Comparison of ENCODE assay signal across 24 mouse cellular contexts in the genomic region with DNA sequence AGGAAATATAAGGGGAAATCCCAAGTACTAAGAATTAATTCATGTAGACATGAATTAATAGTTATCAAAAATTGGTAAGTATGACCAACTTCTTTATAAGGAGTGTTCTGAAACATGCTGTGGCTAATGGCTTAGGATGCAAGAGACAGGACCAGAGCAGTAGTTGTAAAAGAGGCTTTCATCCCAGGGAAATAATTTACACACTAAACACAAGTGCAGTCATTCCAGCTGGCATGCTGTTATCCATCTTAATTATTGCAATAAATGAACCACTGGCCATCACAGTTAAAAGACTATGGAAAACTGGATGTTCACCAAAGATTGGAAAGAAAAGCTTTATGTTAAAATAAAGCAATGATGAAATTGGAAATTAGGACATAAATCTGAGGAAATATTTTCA. TPM values are rescaled to one million over a fixed set of nuclear protein-coding genes. Genes with fewer than 3 reads are reported as not detected.
DNase-seq lines count a peak whose midpoint lies in the region; ATAC-seq and TF ChIP-seq lines count a peak whose summit lies in the region.
"Had no signal": no experiment of that assay in that cellular context is flagged by ENCODE, and none has a peak within 500 bp of the region (broad histone marks: within the 10 kb centered on the region; RNA-seq: fewer than 3 reads in every experiment).

No protein-coding gene starts in this region.

- no peaks in the 10 kb centered on the region; the same call in 1 of the 2 replicates for H3K4me1 ChIP-seq in forebrain, embryonic 14.5 days (ENCODE audit: control insufficient read depth, insufficient read depth, low read length)
- no peaks in the 10 kb centered on the region for H3K4me1 ChIP-seq in forebrain, embryonic 10.5 days
- H3K4me1 ChIP-seq in neural tube, embryonic 14.5 days (ENCODE audit: control insufficient read depth, insufficient read depth, low read length): no peaks in the 10 kb centered on the region
- H3K4me1 ChIP-seq: hindbrain, embryonic 10.5 days had no signal

- DNase-seq in forebrain, embryonic 14.5 days (ENCODE audit: low spot score): peak; percentile 27
- no peak for DNase-seq in forebrain, embryonic 10.5 days (ENCODE audit: extremely low spot score, low spot score)
- no peak for DNase-seq in layer of hippocampus, adult 2 months (ENCODE audit: low spot score in 2 of 2)
- DNase-seq in layer of hippocampus, postnatal 10 days (ENCODE audit: low spot score in 2 of 2): no peak
- DNase-seq in neural tube, embryonic 10.5 days (ENCODE audit: extremely low spot score, low spot score): no peak
- DNase-seq: adrenal gland, postnatal 10 days; adrenal gland, postnatal 36 days; B cell, adult 2 months; cerebellum, adult 11 months; gastrocnemius, postnatal 25 days; heart, adult 18-20 months; heart, postnatal 10 days; heart, postnatal 36 days had no signal

- H3K4me2 ChIP-seq in forebrain, embryonic 14.5 days (ENCODE audit: low read length): no peak overlapping the region
- H3K4me2 ChIP-seq in neural tube, embryonic 14.5 days (ENCODE audit: low read depth, low read length): no peak overlapping the region
- H3K4me2 ChIP-seq: forebrain, embryonic 15.5 days; heart, embryonic 12.5 days; heart, embryonic 15.5 days; hindbrain, embryonic 15.5 days had no signal

- no peaks in the 10 kb centered on the region for H3K36me3 ChIP-seq in forebrain, embryonic 14.5 days (ENCODE audit: control insufficient read depth, insufficient read depth, low read length)
- H3K36me3 ChIP-seq in forebrain, embryonic 10.5 days (replicated peaks): no peaks in the 10 kb centered on the region
- no peaks in the 10 kb centered on the region for H3K36me3 ChIP-seq in neural tube, embryonic 14.5 days (ENCODE audit: control insufficient read depth, insufficient read depth, low read length)
- H3K36me3 ChIP-seq: forebrain, embryonic 15.5 days; G1E; heart, embryonic 12.5 days; heart, embryonic 15.5 days; hindbrain, embryonic 10.5 days; hindbrain, embryonic 15.5 days had no signal

- ATAC-seq in forebrain, embryonic 14.5 days: no peak
- peak; percentile 58; the same call in 1 of the 2 replicates for ATAC-seq in neural tube, embryonic 14.5 days (ENCODE audit: low read depth)
- ATAC-seq: inflammation-experienced regulatory T-cells, adult 6 months; intestine, embryonic 16.5 days; Patski had no signal

- no peaks in the 10 kb centered on the region for H3K9me3 ChIP-seq in forebrain, embryonic 14.5 days (replicated peaks; ENCODE audit: control insufficient read depth, low read length)
- no peaks in the 10 kb centered on the region for H3K9me3 ChIP-seq in forebrain, embryonic 10.5 days
- H3K9me3 ChIP-seq in neural tube, embryonic 14.5 days (ENCODE audit: control insufficient read depth, low read length): no peaks in the 10 kb centered on the region
- H3K9me3 ChIP-seq: forebrain, embryonic 15.5 days; heart, embryonic 12.5 days; heart, embryonic 15.5 days; hindbrain, embryonic 10.5 days; hindbrain, embryonic 15.5 days had no signal

- H3K27ac ChIP-seq in forebrain, embryonic 14.5 days (ENCODE audit: low read depth, low read length): no peak overlapping the region
- H3K27ac ChIP-seq in forebrain, embryonic 10.5 days: no peak overlapping the region
- peak overlapping the region; percentile 85 for H3K27ac ChIP-seq in layer of hippocampus, adult 2 months
- H3K27ac ChIP-seq in neural tube, embryonic 14.5 days (ENCODE audit: low read depth, low read length): no peak overlapping the region
- H3K27ac ChIP-seq: forebrain, embryonic 15.5 days; heart, embryonic 15.5 days; hindbrain, embryonic 10.5 days; hindbrain, embryonic 15.5 days had no signal

- no peaks in the 10 kb centered on the region for H3K27me3 ChIP-seq in forebrain, embryonic 14.5 days (replicated peaks; ENCODE audit: control insufficient read depth, insufficient read depth, low read length)
- H3K27me3 ChIP-seq in forebrain, embryonic 10.5 days (ENCODE audit: poor library complexity, severe bottlenecking): no peaks in the 10 kb centered on the region
- H3K27me3 ChIP-seq in neural tube, embryonic 14.5 days (ENCODE audit: control insufficient read depth, insufficient read depth, low read length): no peaks in the 10 kb centered on the region
- H3K27me3 ChIP-seq: CH12.LX; forebrain, embryonic 15.5 days; heart, embryonic 12.5 days; heart, embryonic 15.5 days; hindbrain, embryonic 15.5 days had no signal

- TF ChIP-seq CTCF in layer of hippocampus, adult 2 months (conservative IDR thresholded peaks at IDR 0.05): no peak

- H3K9ac ChIP-seq in forebrain, embryonic 14.5 days (ENCODE audit: low read length): no peak overlapping the region
- H3K9ac ChIP-seq in neural tube, embryonic 14.5 days (replicated peaks; ENCODE audit: low read depth, low read length): no peak overlapping the region
- H3K9ac ChIP-seq: forebrain, embryonic 15.5 days; heart, embryonic 12.5 days; heart, embryonic 15.5 days; hindbrain, embryonic 15.5 days had no signal

- H3K4me3 ChIP-seq in forebrain, embryonic 14.5 days (ENCODE audit: low read depth, low read length): no peak overlapping the region
- H3K4me3 ChIP-seq in forebrain, embryonic 10.5 days: no peak overlapping the region
- H3K4me3 ChIP-seq in layer of hippocampus, adult 2 months: no peak overlapping the region
- H3K4me3 ChIP-seq in neural tube, embryonic 14.5 days (ENCODE audit: low read depth, low read length): no peak overlapping the region
- H3K4me3 ChIP-seq: forebrain, embryonic 15.5 days; heart, embryonic 12.5 days; heart, embryonic 15.5 days; hindbrain, embryonic 10.5 days; hindbrain, embryonic 15.5 days had no signal

RNA-seq across cellular contexts. Expression of gene Alcam, which starts 24.2 kb away (rescaled TPM):
- 42.9 and 52.8 TPM in 2 replicates for polyA plus RNA-seq in forebrain, embryonic 14.5 days (2014; fragmentation: Nextera tagmentation; extraction: Ambion mirVana)
- polyA plus RNA-seq in forebrain, embryonic 10.5 days (2016; fragmentation: Nextera tagmentation; extraction: Ambion mirVana): 5.4 and 6.5 TPM in 2 replicates
- total RNA-seq in layer of hippocampus, adult 2 months (2021): 100 to 1,000 TPM; 113 to 116 TPM
- total RNA-seq in layer of hippocampus, postnatal 10 days (2021): 100 to 1,000 TPM; 127 to 135 TPM
- 64.0 and 64.6 TPM in 2 replicates for polyA plus RNA-seq in neural tube, embryonic 14.5 days (2014; fragmentation: Nextera tagmentation; extraction: Ambion mirVana)
- polyA plus RNA-seq: G1E had no signal
